Mouse (Mus musculus): ENCODE measurements around the gene Sptbn1.
A peak's percentile ranks its signal among the peaks of the same experiment; 100 is the strongest.

Gene Sptbn1

GRCm38 (mm10) chr11:30210100-30210811 is 57.7 kb downstream of the Sptbn1 start:
- no peak for DNase-seq

GRCm38 (mm10) chr11:30209495-30209894 is 58.5 kb downstream of the Sptbn1 start:
- DNase-seq = peak; percentile 59

- DNase-seq = peak; percentile 69
Observed at GRCm38 (mm10) chr11:30204398-30204797, 63.6 kb downstream of the Sptbn1 start.

GRCm38 (mm10) chr11:30200391-30200790 is 67.6 kb downstream of the Sptbn1 start:
- no peak for DNase-seq

- peak; percentile 84 for DNase-seq
Observed at GRCm38 (mm10) chr11:30198091-30198675, 69.8 kb downstream of the Sptbn1 start.

GRCm38 (mm10) chr11:30197564-30198090 is 70.3 kb downstream of the Sptbn1 start:
- peak; percentile 82 for DNase-seq

GRCm38 (mm10) chr11:30196368-30197070 is 71.5 kb downstream of the Sptbn1 start:
- DNase-seq = no peak

- DNase-seq = no peak
Observed at GRCm38 (mm10) chr11:30195756-30196155, 72.2 kb downstream of the Sptbn1 start.

- DNase-seq = no peak
Observed at GRCm38 (mm10) chr11:30194800-30195199, 73.2 kb downstream of the Sptbn1 start.

- no peak for DNase-seq
Observed at GRCm38 (mm10) chr11:30190959-30191358, 77.0 kb downstream of the Sptbn1 start.

- no peak for DNase-seq
Observed at GRCm38 (mm10) chr11:30190119-30190518, 77.9 kb downstream of the Sptbn1 start.

- no peak for DNase-seq
Observed at GRCm38 (mm10) chr11:30186902-30187470, 81.0 kb downstream of the Sptbn1 start.

GRCm38 (mm10) chr11:30184527-30184926 is 83.4 kb downstream of the Sptbn1 start:
- DNase-seq = no peak

GRCm38 (mm10) chr11:30182716-30183411 is 85.1 kb downstream of the Sptbn1 start:
- DNase-seq = no peak

GRCm38 (mm10) chr11:30178193-30178592 is 89.8 kb downstream of the Sptbn1 start:
- no peak for DNase-seq

- DNase-seq = peak; percentile 43
Observed at GRCm38 (mm10) chr11:30177145-30177840, 90.7 kb downstream of the Sptbn1 start.

GRCm38 (mm10) chr11:30176111-30176510 is 91.9 kb downstream of the Sptbn1 start:
- DNase-seq = no peak

GRCm38 (mm10) chr11:30175623-30176022 is 92.4 kb downstream of the Sptbn1 start:
- DNase-seq = no peak

- no peak for DNase-seq
Observed at GRCm38 (mm10) chr11:30171586-30172178, 96.3 kb downstream of the Sptbn1 start.

- DNase-seq = no peak
Observed at GRCm38 (mm10) chr11:30171184-30171583, 96.8 kb downstream of the Sptbn1 start.

- no peak for DNase-seq
Observed at GRCm38 (mm10) chr11:30166551-30166922, 101.4 kb downstream of the Sptbn1 start.
